Mouse (Mus musculus): ENCODE data around the gene Aaas. TPM values are rescaled to one million over a fixed set of nuclear protein-coding genes. Genes with fewer than 3 reads are reported as not detected.

Aaas gene
- 13.7 and 18.1 TPM in 2 replicates for polyA plus RNA-seq (2012)

- TF ChIP-seq GATA1 (IDR thresholded peaks at IDR 0.05; ENCODE audit: low read length), result no peak
- no peak for TF ChIP-seq TAL1 (IDR thresholded peaks at IDR 0.05; ENCODE audit: low read length)
- Histone ChIP-seq H3K4me3 (replicated peaks) (peak within 1 kb of the TSS; percentile 95), H3K27me3 (ENCODE audit: control insufficient read depth) (peaks cover 25% of the 10 kb centered on the region), H3K36me3 (ENCODE audit: control insufficient read depth) (peaks cover 32% of the 10 kb centered on the region), H3K9me3 (ENCODE audit: control insufficient read depth, low read length) (no peaks in the 10 kb centered on the region; the same call in 1 of the 2 replicates), H3K4me1 (ENCODE audit: control insufficient read depth) (peaks cover 30% of the 10 kb centered on the region)
These were observed at the start of gene Aaas for GRCm38 (mm10) chr15:102350138-102350941. Gene Aaas, minus strand, starts transcription at chr15:102350771.

- TF ChIP-seq GATA1 (IDR thresholded peaks at IDR 0.05; ENCODE audit: low read length), result no peak
- no peak for TF ChIP-seq TAL1 (IDR thresholded peaks at IDR 0.05; ENCODE audit: low read length)
These were observed 49.0 kb upstream of the Aaas start for GRCm38 (mm10) chr15:102399229-102400221.

DNA sequence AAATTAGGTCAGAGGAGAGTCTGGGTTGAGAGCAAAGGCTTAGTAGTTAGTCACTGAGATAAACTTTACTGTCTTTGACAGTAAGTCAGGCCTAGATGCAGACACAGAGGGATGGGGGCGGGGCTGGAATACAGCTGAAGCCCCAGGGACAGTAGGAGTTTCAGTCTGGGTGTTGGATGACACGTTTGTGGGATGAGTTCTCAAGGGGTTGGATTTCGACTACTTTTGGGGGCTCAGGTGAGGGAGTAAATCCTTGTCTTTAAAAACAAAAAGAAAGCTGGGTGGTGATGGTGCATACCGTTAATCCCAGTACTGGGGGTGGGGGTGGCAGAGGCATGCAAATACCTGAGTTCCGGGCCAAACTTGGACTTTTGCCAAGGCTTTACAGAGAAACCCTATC is 48.1 kb upstream of the Aaas start:
- Histone ChIP-seq H3K4me3 (replicated peaks) (peak overlapping the region; percentile 80), H3K36me3 (ENCODE audit: control insufficient read depth) (no peaks in the 10 kb centered on the region), H3K27me3 (ENCODE audit: control insufficient read depth) (no peaks in the 10 kb centered on the region), H3K9me3 (ENCODE audit: control insufficient read depth, low read length) (no peaks in the 10 kb centered on the region), H3K4me1 (ENCODE audit: control insufficient read depth) (peaks cover 67% of the 10 kb centered on the region)
- TF ChIP-seq GATA1 (IDR thresholded peaks at IDR 0.05; ENCODE audit: low read length) (no peak), TAL1 (IDR thresholded peaks at IDR 0.05; ENCODE audit: low read length) (no peak)

More at GRCm38 (mm10) chr15:102399229-102400221, 49.0 kb upstream of the Aaas start:
- H3K36me3 ChIP-seq (ENCODE audit: control insufficient read depth), result no peaks in the 10 kb centered on the region
- H3K4me3 ChIP-seq (replicated peaks), result peak overlapping the region; percentile 80
- no peaks in the 10 kb centered on the region for H3K27me3 ChIP-seq (ENCODE audit: control insufficient read depth)
- peaks cover 64% of the 10 kb centered on the region for H3K4me1 ChIP-seq (ENCODE audit: control insufficient read depth)
- no peaks in the 10 kb centered on the region for H3K9me3 ChIP-seq (ENCODE audit: control insufficient read depth, low read length)

DNA sequence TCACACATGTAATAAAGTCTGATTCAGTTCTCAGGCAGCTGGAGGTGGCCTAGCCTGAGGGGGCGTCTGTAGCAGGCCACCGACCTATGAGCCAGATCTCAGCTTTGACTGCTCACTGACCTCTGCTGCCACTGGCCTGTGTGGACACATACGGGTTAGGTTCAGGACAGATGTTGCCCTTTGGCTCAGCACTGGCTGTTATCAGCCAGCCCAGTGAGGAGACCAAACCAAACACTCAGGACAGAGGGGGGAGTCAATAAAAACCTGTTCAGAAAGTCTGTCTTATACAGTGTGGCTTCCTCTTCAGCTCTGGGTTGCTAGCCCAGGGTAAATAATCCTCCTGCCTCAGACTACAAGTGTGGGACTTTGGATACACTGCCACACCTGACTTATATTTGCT is 44.5 kb upstream of the Aaas start:
- peaks cover 56% of the 10 kb centered on the region for H3K4me1 ChIP-seq (ENCODE audit: control insufficient read depth)
- no peaks in the 10 kb centered on the region for H3K27me3 ChIP-seq (ENCODE audit: control insufficient read depth)
- H3K4me3 ChIP-seq (replicated peaks), result no peak overlapping the region
- no peak for TF ChIP-seq TAL1 (IDR thresholded peaks at IDR 0.05; ENCODE audit: low read length)
- no peak for TF ChIP-seq GATA1 (IDR thresholded peaks at IDR 0.05; ENCODE audit: low read length)
- H3K36me3 ChIP-seq (ENCODE audit: control insufficient read depth), result no peaks in the 10 kb centered on the region
- no peaks in the 10 kb centered on the region for H3K9me3 ChIP-seq (ENCODE audit: control insufficient read depth, low read length)

GRCm38 (mm10) chr15:102393584-102394014 is 43.0 kb upstream of the Aaas start:
- no peaks in the 10 kb centered on the region for H3K9me3 ChIP-seq (ENCODE audit: control insufficient read depth, low read length)
- H3K27me3 ChIP-seq (ENCODE audit: control insufficient read depth), result no peaks in the 10 kb centered on the region
- no peaks in the 10 kb centered on the region for H3K36me3 ChIP-seq (ENCODE audit: control insufficient read depth)
- peaks cover 45% of the 10 kb centered on the region for H3K4me1 ChIP-seq (ENCODE audit: control insufficient read depth)
- no peak for TF ChIP-seq TAL1 (IDR thresholded peaks at IDR 0.05; ENCODE audit: low read length)
- peak; percentile 26; the same call in 1 of the 2 replicates for TF ChIP-seq GATA1 (IDR thresholded peaks at IDR 0.05; ENCODE audit: low read length)
- H3K4me3 ChIP-seq (replicated peaks), result no peak overlapping the region

DNA sequence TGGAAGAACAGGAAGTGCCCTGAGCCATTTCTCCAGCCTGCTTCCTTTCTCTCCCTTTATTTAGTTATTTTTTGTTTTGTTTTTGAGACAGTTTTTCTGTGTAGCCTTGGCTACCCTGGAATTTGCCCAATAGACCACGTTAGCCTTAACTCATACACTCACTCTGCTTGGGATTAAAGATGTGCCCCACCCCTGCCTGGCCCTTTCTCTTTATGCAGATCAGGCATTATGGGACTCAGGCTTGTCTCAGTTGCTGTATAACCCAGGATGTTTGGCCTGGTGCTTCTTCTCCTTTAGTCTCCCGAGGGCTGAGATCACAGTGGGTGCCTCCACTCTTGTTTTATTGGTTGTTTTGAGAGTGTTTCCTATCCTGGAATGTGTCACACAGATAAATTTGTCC is 41.9 kb upstream of the Aaas start:
- Histone ChIP-seq H3K4me1 (ENCODE audit: control insufficient read depth) (peaks cover 43% of the 10 kb centered on the region), H3K27me3 (ENCODE audit: control insufficient read depth) (no peaks in the 10 kb centered on the region), H3K4me3 (replicated peaks) (no peak overlapping the region), H3K9me3 (ENCODE audit: control insufficient read depth, low read length) (no peaks in the 10 kb centered on the region), H3K36me3 (ENCODE audit: control insufficient read depth) (no peaks in the 10 kb centered on the region)
- TF ChIP-seq TAL1 (IDR thresholded peaks at IDR 0.05; ENCODE audit: low read length) (no peak), GATA1 (IDR thresholded peaks at IDR 0.05; ENCODE audit: low read length) (no peak)

DNA sequence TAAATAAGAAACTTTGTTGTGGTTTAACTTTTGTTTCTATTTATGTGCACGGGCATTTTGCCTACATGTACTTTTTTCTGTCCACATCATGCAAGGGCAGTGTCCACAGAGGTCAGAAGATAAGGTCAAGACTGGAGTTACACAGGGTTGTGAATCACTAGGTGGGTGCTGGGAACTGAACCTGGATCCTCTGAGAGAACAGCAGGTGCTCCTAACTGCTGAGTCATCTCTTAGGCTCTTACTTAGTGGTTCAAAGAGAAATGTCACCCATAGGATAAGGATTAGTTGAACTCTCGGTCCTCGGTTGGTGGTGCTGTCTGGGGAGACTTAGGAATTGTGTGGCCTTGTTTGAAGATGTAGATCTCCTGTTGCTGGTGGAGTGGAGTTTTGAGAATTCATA is 38.4 kb upstream of the Aaas start:
- Histone ChIP-seq H3K4me3 (replicated peaks) (no peak overlapping the region), H3K9me3 (ENCODE audit: control insufficient read depth, low read length) (no peaks in the 10 kb centered on the region), H3K27me3 (ENCODE audit: control insufficient read depth) (no peaks in the 10 kb centered on the region), H3K36me3 (ENCODE audit: control insufficient read depth) (no peaks in the 10 kb centered on the region), H3K4me1 (ENCODE audit: control insufficient read depth) (peaks cover 26% of the 10 kb centered on the region)
- TF ChIP-seq TAL1 (IDR thresholded peaks at IDR 0.05; ENCODE audit: low read length) (no peak), GATA1 (IDR thresholded peaks at IDR 0.05; ENCODE audit: low read length) (no peak)

GRCm38 (mm10) chr15:102386640-102387039 is 36.1 kb upstream of the Aaas start:
- H3K4me3 ChIP-seq (replicated peaks), result no peak overlapping the region
- H3K9me3 ChIP-seq (ENCODE audit: control insufficient read depth, low read length), result no peaks in the 10 kb centered on the region
- H3K27me3 ChIP-seq (ENCODE audit: control insufficient read depth), result no peaks in the 10 kb centered on the region
- peaks cover 12% of the 10 kb centered on the region for H3K4me1 ChIP-seq (ENCODE audit: control insufficient read depth)
- TF ChIP-seq TAL1 (IDR thresholded peaks at IDR 0.05; ENCODE audit: low read length) (no peak), GATA1 (IDR thresholded peaks at IDR 0.05; ENCODE audit: low read length) (no peak)
- H3K36me3 ChIP-seq (ENCODE audit: control insufficient read depth), result no peaks in the 10 kb centered on the region

DNA sequence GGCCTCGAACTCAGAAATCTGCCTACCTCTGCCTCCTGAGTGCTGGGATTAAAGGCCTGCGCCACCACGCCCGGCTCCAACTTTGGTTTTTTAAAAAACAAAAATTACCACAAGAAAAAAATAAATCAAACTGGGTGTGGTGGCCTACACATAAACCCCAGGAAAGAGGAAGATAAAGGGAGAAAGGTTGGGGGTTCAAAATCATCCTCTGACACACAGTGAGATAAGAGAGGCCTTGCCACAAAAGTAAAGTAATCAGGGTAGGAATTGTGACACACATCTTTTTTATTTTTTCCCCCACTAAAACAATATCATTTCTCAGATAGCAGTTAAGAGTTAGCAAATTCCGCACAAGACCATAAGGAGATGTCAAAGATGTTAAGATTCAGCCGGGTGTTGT is 33.1 kb upstream of the Aaas start:
- Histone ChIP-seq H3K36me3 (ENCODE audit: control insufficient read depth) (no peaks in the 10 kb centered on the region), H3K4me1 (ENCODE audit: control insufficient read depth) (peaks cover 9% of the 10 kb centered on the region), H3K9me3 (ENCODE audit: control insufficient read depth, low read length) (no peaks in the 10 kb centered on the region), H3K4me3 (replicated peaks) (no peak overlapping the region), H3K27me3 (ENCODE audit: control insufficient read depth) (peaks cover 7% of the 10 kb centered on the region)
- no peak for TF ChIP-seq GATA1 (IDR thresholded peaks at IDR 0.05; ENCODE audit: low read length)
- TF ChIP-seq TAL1 (IDR thresholded peaks at IDR 0.05; ENCODE audit: low read length), result no peak

All from erythroblast, embryonic 14.5 days (primary cell).